Mouse (Mus musculus): ENCODE results near the gene Gstm2. TPM values are rescaled to one million over a fixed set of nuclear protein-coding genes. Genes with fewer than 3 reads are reported as not detected.
"Not testable (repeated sequence)": the region's sequence is repeated elsewhere in the genome, so short reads cannot be mapped to it uniquely, and the experiment has no call there.

Gstm2 gene
- total and polyA plus RNA-seq, 3 experiments: 169 to 222 (median 214) TPM

DNA sequence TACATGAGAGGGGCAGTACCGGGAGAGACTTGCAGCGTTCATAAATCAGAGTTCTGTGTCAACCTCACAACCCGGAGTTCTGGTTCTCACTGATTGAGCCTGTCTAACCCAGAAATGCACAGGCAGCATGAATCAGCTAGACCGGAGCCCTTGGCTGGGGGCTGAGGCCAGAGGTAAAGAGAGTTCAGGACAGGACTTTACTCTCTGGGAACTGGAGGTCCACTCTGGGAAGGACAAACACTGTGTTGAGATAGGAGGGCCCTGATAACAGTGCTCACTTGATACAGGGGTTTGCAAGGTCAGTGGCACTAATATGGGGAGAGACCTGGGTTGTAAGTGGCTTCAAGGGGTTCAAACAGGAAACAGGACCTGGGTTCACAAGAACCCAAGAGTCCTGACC, 39.1 kb upstream of the Gstm2 start:
- no peak for DNase-seq
- H3K4me3 ChIP-seq: no peak overlapping the region
- TF ChIP-seq EP300 (IDR thresholded peaks at IDR 0.05; ENCODE audit: insufficient read depth, low read depth, low read length) (no peak), CTCF (IDR thresholded peaks at IDR 0.05) (no peak), POLR2A (IDR thresholded peaks at IDR 0.05; ENCODE audit: insufficient read depth, low read depth, low read length) (no peak)
- H3K9ac ChIP-seq (ENCODE audit: low read depth, low read length): no peak overlapping the region
- H3K4me1 ChIP-seq (ENCODE audit: control insufficient read depth, insufficient read depth, low read length): no peaks in the 10 kb centered on the region
- no peaks in the 10 kb centered on the region for H3K27me3 ChIP-seq (ENCODE audit: control insufficient read depth, insufficient read depth, low read length)
- H3K79me2 ChIP-seq (replicated peaks; ENCODE audit: control insufficient read depth, insufficient read depth, low read length): no peaks in the 10 kb centered on the region
- WGBS: 71% methylated on average over 4 of the region's 4 CpGs
- no peak overlapping the region for H3K27ac ChIP-seq
- H3K36me3 ChIP-seq (ENCODE audit: control insufficient read depth, insufficient read depth, low read length): no peaks in the 10 kb centered on the region
- intact Hi-C loops (cut with DNase I): no loop called here

DNA sequence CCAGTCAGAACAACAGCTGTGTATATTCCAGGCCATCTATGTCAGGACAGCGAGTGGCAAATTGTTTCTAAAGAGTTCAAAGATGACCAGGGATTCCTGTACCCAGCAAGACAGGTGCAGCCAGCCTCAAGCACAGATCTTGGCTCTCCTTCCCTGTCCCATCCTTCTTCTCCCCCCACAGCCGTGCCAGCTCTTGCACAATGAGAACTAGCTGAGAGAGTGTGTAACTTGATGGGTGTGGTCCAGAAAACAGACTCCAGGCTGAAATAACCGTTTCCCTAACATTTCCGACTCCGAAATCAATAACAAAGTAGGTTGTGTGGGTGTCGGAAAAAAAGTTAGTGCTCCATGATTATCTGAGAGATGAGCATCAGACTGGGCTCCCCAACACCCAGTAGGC, 36.4 kb upstream of the Gstm2 start:
- H3K27me3 ChIP-seq (ENCODE audit: control insufficient read depth, insufficient read depth, low read length): no peaks in the 10 kb centered on the region
- intact Hi-C loops (cut with DNase I): no loop called here
- H3K4me3 ChIP-seq: no peak overlapping the region
- TF ChIP-seq CTCF (IDR thresholded peaks at IDR 0.05): no peak
- no peak for TF ChIP-seq EP300 (IDR thresholded peaks at IDR 0.05; ENCODE audit: insufficient read depth, low read depth, low read length)
- no peak for TF ChIP-seq POLR2A (IDR thresholded peaks at IDR 0.05; ENCODE audit: insufficient read depth, low read depth, low read length)
- 52% methylated on average over 6 of the region's 6 CpGs for WGBS
- H3K4me1 ChIP-seq (ENCODE audit: control insufficient read depth, insufficient read depth, low read length): peaks cover 4% of the 10 kb centered on the region
- H3K79me2 ChIP-seq (replicated peaks; ENCODE audit: control insufficient read depth, insufficient read depth, low read length): no peaks in the 10 kb centered on the region
- no peaks in the 10 kb centered on the region for H3K36me3 ChIP-seq (ENCODE audit: control insufficient read depth, insufficient read depth, low read length)
- H3K27ac ChIP-seq: no peak overlapping the region
- peak; percentile 55 to 62 for DNase-seq
- H3K9ac ChIP-seq (ENCODE audit: low read depth, low read length): no peak overlapping the region

DNA sequence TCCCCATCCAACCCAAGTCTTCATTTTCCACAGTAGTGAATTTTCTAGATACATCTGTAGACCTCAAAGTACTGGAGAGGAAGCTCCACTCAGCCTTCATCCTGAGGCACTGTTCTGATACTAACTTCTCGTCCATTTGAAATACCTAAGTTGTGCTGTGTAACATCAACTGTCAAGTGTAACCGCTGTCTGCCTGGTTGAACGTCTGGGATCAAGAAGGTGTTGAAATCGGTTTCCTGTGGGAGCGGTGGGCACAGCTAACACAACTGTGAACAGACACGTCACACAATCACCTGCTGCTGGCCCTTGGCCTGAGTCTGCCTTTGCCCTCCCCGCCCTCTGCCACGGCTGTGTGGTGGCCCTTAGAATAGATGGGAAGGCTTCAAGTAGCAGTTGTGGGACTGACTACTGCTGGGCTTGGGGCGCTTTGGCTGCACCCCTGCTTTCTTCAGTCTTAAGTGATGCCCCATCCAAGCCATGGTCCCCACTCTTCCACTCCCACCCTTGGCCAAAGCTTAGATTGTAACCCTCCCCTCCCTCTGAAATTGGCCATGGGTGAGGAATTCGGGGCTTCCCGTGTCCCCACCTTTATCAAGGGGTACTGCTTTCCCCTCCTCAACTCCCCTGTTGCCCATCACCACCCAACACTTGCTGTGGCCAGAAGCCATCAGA, 34.2 kb upstream of the Gstm2 start:
- H3K27ac ChIP-seq; intact Hi-C loops (cut with DNase I); H3K4me3 ChIP-seq; H3K4me1 ChIP-seq (ENCODE audit: control insufficient read depth, insufficient read depth, low read length); H3K9ac ChIP-seq (ENCODE audit: low read depth, low read length); H3K27me3 ChIP-seq (ENCODE audit: control insufficient read depth, insufficient read depth, low read length); H3K36me3 ChIP-seq (ENCODE audit: control insufficient read depth, insufficient read depth, low read length); DNase-seq; H3K79me2 ChIP-seq (replicated peaks; ENCODE audit: control insufficient read depth, insufficient read depth, low read length): not testable (repeated sequence)
- WGBS: 62% methylated on average over 11 of the region's 11 CpGs

DNA sequence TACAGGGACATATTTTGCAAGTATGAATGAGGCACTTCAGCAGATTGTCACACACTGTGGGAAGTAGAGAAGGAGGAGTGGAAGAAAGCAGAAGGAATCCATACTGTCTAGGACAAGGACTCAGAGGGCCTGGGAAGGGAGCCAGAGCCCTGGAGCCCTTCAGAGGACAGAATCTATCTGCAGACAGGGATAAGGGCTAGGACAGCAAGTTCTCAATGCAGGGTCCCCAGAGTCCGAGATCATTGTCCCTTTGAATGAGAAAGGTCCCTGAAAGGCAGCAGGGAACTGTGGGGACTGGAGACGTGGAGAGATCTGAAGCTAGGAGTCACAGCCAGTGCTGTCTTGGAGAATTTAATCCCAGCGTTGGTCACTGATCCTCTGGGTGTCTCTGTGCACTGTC, 33.0 kb upstream of the Gstm2 start:
- not testable (repeated sequence) for H3K27ac ChIP-seq; H3K4me1 ChIP-seq (ENCODE audit: control insufficient read depth, insufficient read depth, low read length); DNase-seq; H3K9ac ChIP-seq (ENCODE audit: low read depth, low read length); H3K79me2 ChIP-seq (replicated peaks; ENCODE audit: control insufficient read depth, insufficient read depth, low read length); H3K27me3 ChIP-seq (ENCODE audit: control insufficient read depth, insufficient read depth, low read length); H3K4me3 ChIP-seq
- intact Hi-C loops (cut with DNase I): loop anchor here (2.0 to 10.0 kb wide), 5 partner anchors 26 to 254 kb away; partner anchors contain the start of genes Csf1, Gstm4 and Gstm7
- peaks cover 12% of the 10 kb centered on the region; the same call in 1 of the 2 replicates for H3K36me3 ChIP-seq (ENCODE audit: control insufficient read depth, insufficient read depth, low read length)
- WGBS: 64% methylated on average over 3 of the region's 3 CpGs

DNA sequence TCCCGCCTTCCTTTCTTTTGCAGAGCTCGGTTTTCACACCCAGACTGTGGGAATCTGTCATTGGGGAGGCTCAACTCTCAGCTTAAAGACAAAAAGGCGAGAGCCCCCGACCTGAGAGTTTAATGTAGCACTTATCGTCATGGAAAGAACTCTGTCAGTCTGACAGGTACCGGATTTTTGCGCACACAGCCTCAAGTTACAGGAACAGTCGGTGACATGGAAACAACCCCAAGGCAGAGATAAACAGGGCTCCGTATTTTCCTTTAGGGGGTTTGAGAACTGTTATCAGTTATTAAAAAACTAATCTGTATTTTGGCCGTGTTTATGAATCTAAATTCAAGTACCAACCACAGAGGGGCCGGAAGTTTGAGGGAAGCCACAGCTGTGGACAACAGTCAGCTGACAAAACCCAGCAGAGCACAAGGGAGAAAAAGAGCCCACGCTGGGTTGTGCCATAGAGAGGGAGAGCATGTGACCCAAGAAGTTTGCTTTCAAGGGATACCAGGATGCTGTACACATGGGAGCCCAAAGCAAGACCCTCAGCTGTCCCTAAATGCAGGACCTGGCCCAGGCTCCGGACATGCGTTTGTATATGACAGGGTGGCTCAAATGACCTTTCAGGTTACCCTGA, 32.1 kb upstream of the Gstm2 start:
- H3K27me3 ChIP-seq (ENCODE audit: control insufficient read depth, insufficient read depth, low read length): no peaks in the 10 kb centered on the region
- peaks cover 12% of the 10 kb centered on the region; the same call in 1 of the 2 replicates for H3K36me3 ChIP-seq (ENCODE audit: control insufficient read depth, insufficient read depth, low read length)
- peak overlapping the region; percentile 46 for H3K9ac ChIP-seq (ENCODE audit: low read depth, low read length)
- H3K79me2 ChIP-seq (replicated peaks; ENCODE audit: control insufficient read depth, insufficient read depth, low read length): no peaks in the 10 kb centered on the region
- H3K4me3 ChIP-seq: peak overlapping the region; percentile 53
- 13% methylated on average over 14 of the region's 14 CpGs for WGBS
- peak overlapping the region; percentile 95 for H3K27ac ChIP-seq
- DNase-seq: peak in 1 of 2 experiments; percentile 50
- intact Hi-C loops (cut with DNase I): loop anchor here (1.0 to 10.0 kb wide), 6 partner anchors 26 to 254 kb away; partner anchors contain the start of genes Csf1, Gstm4 and Gstm7
- TF ChIP-seq EP300 (IDR thresholded peaks at IDR 0.05; ENCODE audit: insufficient read depth, low read depth, low read length) (no peak), POLR2A (IDR thresholded peaks at IDR 0.05; ENCODE audit: insufficient read depth, low read depth, low read length) (no peak), CTCF (IDR thresholded peaks at IDR 0.05) (no peak)
- H3K4me1 ChIP-seq (ENCODE audit: control insufficient read depth, insufficient read depth, low read length): peaks cover 16% of the 10 kb centered on the region

DNA sequence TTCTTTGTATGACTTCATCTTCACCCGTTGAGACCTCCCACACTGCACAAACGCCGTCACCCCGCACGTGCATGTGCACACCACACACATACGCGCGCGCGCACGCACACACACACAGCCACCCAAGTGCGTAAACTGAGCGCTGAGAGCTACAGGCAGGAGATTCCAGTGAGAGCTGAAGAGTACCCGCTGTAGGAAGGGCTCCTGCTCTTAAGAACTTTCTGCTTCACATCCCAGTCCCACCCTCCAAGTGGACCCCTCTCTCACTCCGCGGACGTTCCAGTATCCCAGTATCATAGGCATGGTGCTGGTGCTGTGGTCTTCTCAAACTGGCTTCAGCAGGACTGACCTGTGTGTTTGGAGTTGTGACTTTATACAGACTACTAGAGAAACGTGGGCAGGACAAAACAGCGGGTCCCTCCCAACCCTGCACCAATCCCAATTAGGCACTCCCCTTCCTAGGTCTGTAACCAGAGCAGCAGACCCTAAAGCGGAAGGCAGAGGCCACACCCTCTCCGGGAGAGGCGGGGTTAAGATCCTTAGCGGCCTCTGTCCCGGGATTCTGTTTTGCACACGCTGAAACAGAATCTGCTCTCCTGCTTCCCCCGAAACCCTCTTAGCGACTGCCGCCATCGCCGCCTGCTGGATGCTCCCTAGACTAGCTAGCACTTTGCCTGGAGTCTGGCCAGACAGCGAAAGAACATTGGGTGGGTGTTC, 31.4 kb upstream of the Gstm2 start, which contains the start of gene Gstm1:
Gene Gstm1 (minus strand): TSS at position 501 of the 717 bp plus-strand sequence.
- Histone ChIP-seq H3K36me3 (ENCODE audit: control insufficient read depth, insufficient read depth, low read length) (peaks cover 12% of the 10 kb centered on the region; the same call in 1 of the 2 replicates), H3K4me1 (ENCODE audit: control insufficient read depth, insufficient read depth, low read length) (peaks cover 18% of the 10 kb centered on the region), H3K4me3 (peak within 1 kb of the TSS; percentile 63), H3K27me3 (ENCODE audit: control insufficient read depth, insufficient read depth, low read length) (no peaks in the 10 kb centered on the region), H3K79me2 (replicated peaks; ENCODE audit: control insufficient read depth, insufficient read depth, low read length) (no peaks in the 10 kb centered on the region), H3K27ac (peak within 1 kb of the TSS; percentile 95), H3K9ac (ENCODE audit: low read depth, low read length) (peak within 1 kb of the TSS; percentile 72)
- WGBS: under 1% methylated on average over 31 of the region's 31 CpGs
- peak; percentile 95 to 98 for DNase-seq
- intact Hi-C loops (cut with DNase I): loop anchor here (1.0 to 10.0 kb wide), 6 partner anchors 27 to 253 kb away; partner anchors contain the start of genes Csf1, Gstm4 and Gstm7
- TF ChIP-seq CTCF (IDR thresholded peaks at IDR 0.05) (peak; percentile 97), POLR2A (IDR thresholded peaks at IDR 0.05; ENCODE audit: insufficient read depth, low read depth, low read length) (peak; percentile 100), EP300 (IDR thresholded peaks at IDR 0.05; ENCODE audit: insufficient read depth, low read depth, low read length) (peak; percentile 94; the same call in 1 of the 2 replicates)

DNA sequence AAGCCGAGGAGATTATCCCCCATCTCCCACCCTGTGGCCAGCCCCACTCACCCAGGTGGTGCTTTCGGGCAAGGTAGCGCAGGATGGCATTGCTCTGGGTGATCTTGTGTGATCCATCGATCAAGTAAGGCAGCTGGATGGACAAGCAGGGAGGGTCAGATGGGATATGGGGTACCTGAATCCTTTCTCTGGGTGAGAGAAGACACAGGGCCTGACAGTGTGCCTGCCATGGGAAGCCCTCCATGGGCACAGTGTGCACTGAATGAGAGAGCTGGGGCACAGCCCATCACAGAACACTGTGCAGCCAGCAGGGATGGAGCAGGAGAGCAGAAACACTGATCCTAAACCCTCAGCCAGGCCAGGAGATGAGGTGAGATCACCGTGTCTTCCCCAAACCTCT, 30.2 kb upstream of the Gstm2 start:
- not testable (repeated sequence) for DNase-seq; H3K27me3 ChIP-seq (ENCODE audit: control insufficient read depth, insufficient read depth, low read length); H3K79me2 ChIP-seq (replicated peaks; ENCODE audit: control insufficient read depth, insufficient read depth, low read length)
- WGBS: 91% methylated on average over 5 of the region's 5 CpGs
- Histone ChIP-seq H3K4me3 (peak overlapping the region; percentile 63), H3K36me3 (ENCODE audit: control insufficient read depth, insufficient read depth, low read length) (peaks cover 12% of the 10 kb centered on the region; the same call in 1 of the 2 replicates), H3K4me1 (ENCODE audit: control insufficient read depth, insufficient read depth, low read length) (peaks cover 18% of the 10 kb centered on the region), H3K9ac (ENCODE audit: low read depth, low read length) (peak overlapping the region; percentile 19; the same call in 1 of the 2 replicates), H3K27ac (peak overlapping the region; percentile 95)
- intact Hi-C loops (cut with DNase I): loop anchor here (5.0 to 10.0 kb wide), 3 partner anchors 34 to 252 kb away; partner anchors contain the start of gene Csf1

All from heart, adult 2 months (tissue).